Mouse (Mus musculus) C2C12 (cell line): ENCODE results near the gene Adh1. TPM values are rescaled to one million over a fixed set of nuclear protein-coding genes. Genes with fewer than 3 reads are reported as not detected.

ENCODE experiments used
- H3K27me3 ChIP-seq: one replicate; pipeline ENCODE4 v1.6.1; 2011; ENCODE audit not compliant: control insufficient read depth, insufficient read depth, insufficient read length
- H3K36me3 ChIP-seq: one replicate; pipeline ENCODE4 v1.6.1; 2011; ENCODE audit not compliant: control insufficient read depth, insufficient read depth
- H3K4me3 ChIP-seq: one replicate; pipeline ENCODE4 v1.5.1; 2011; ENCODE audit warnings: mild to moderate bottlenecking, control low read depth; ENCODE audit not compliant: poor library complexity, insufficient read depth, severe bottlenecking
- H3K79me2 ChIP-seq: one replicate; pipeline ENCODE4 v1.6.1; 2011; ENCODE audit not compliant: control insufficient read depth, insufficient read depth
- H3K79me3 ChIP-seq: one replicate; pipeline ENCODE4 v1.6.1; 2011; ENCODE audit warnings: low read depth, control low read depth
- H3ac ChIP-seq: one replicate; pipeline ENCODE3; 2011; ENCODE audit warnings: low read depth; ENCODE audit not compliant: control insufficient read depth, insufficient read length
- CEBPB ChIP-seq: IDR thresholded peaks from one replicate; pipeline ENCODE4 v1.6.1; 2011; ENCODE audit warnings: low read depth, mild to moderate bottlenecking, control low read depth, moderate library complexity
- CTCF ChIP-seq: IDR thresholded peaks from one replicate; pipeline ENCODE4 v1.5.1; 2011; ENCODE audit not compliant: control insufficient read depth, insufficient read depth, insufficient read length
- FOSL1 ChIP-seq: IDR thresholded peaks from one replicate; pipeline ENCODE4 v1.8.0; 2011; ENCODE audit warnings: mild to moderate bottlenecking, low read length; ENCODE audit not compliant: poor library complexity, insufficient read depth, severe bottlenecking
- MAX ChIP-seq: IDR thresholded peaks from one replicate; pipeline ENCODE4 v1.6.1; 2011; ENCODE audit warnings: mild to moderate bottlenecking, control low read depth
- MYOD1 ChIP-seq: IDR thresholded peaks from one replicate; pipeline ENCODE4 v1.6.1; 2011; ENCODE audit warnings: low read depth; ENCODE audit not compliant: control insufficient read depth, insufficient read length
- MYOG ChIP-seq: IDR thresholded peaks from one replicate; pipeline ENCODE4 v1.6.1; 2011; ENCODE audit not compliant: control insufficient read depth, insufficient read length; ENCODE audit errors: extremely low read depth
- USF1 ChIP-seq: IDR thresholded peaks from one replicate; pipeline ENCODE4 v1.6.1; 2011; ENCODE audit warnings: low read depth, mild to moderate bottlenecking, control low read depth, moderate library complexity
- polyA plus RNA-seq: library from polyadenylated mRNA; unstranded; fragments of >200 nt; fragmentation: generic; extraction: Trizol; gene quantifications from one replicate; pipeline ENCODE4 v1.2.1, GENCODE M21; 2012; ENCODE audit warnings: missing spikeins

Adh1 gene
- polyA plus RNA-seq, 1 experiment = 0.05 TPM

DNA sequence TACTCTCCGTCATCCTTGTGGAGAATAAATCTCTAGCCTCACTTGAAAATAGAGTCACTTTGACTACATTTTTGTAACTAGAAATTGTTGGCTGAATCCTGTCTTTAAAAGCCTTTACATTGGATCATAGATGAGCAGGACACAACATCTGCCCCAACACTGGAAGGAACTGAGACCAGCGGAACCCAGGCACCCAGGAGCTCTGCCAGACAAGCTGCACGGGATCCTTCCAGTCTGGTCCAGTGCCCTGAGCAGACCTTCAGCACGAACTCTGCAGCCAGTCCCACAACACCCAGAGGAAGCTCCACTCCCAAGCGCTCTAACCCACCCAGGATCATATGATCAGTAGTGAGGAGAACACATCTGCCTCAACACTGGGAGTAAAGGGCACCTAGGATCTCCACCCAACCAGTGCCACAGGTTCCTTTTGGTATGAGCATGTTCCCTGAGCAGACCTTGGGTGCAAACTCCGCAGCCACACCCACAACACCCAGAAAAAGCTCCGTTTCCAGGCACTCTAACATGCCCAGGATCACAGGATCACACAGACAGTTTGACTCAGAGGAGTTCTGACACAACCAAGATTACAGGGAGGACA lies 32.6 kb downstream of the Adh1 start:
- no peaks in the 10 kb centered on the region for H3K36me3 ChIP-seq
- peaks cover 15% of the 10 kb centered on the region for H3K27me3 ChIP-seq
- no peaks in the 10 kb centered on the region for H3K79me2 ChIP-seq
- no peak overlapping the region for H3K4me3 ChIP-seq
- TF ChIP-seq CEBPB = no peak
- TF ChIP-seq USF1 = no peak
- TF ChIP-seq CTCF = no peak
- TF ChIP-seq MYOG = no peak
- TF ChIP-seq FOSL1 = no peak
- TF ChIP-seq MAX = no peak
- TF ChIP-seq MYOD1 = no peak
- H3ac ChIP-seq = no peak overlapping the region
- no peaks in the 10 kb centered on the region for H3K79me3 ChIP-seq

GRCm38 (mm10) chr3:138300130-138300529 lies 39.3 kb downstream of the Adh1 start:
- Histone ChIP-seq H3K79me2 (no peaks in the 10 kb centered on the region), H3K79me3 (no peaks in the 10 kb centered on the region), H3K4me3 (no peak overlapping the region), H3K27me3 (no peaks in the 10 kb centered on the region), H3K36me3 (no peaks in the 10 kb centered on the region), H3ac (no peak overlapping the region)
- no peak for TF ChIP-seq CTCF
- TF ChIP-seq MAX = no peak
- TF ChIP-seq USF1 = no peak
- no peak for TF ChIP-seq FOSL1

DNA sequence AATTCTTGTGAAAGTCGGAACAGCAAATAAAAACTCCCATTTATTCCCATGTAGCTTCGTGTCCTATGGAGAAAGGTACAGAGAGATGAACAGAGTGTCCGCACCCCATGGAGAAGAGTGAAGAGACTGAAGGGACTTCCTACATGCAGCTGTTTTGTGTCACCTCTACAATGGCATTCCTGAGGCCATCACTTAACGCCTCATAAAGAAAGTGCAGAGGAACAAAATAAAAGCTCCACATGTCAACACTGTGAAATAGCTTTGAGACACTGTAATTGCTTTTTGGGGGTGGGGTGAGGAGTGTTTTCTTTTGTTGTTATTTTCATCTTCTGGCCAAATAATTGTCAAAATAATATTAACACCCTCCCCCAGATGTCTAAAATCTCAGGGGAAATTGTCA lies 41.9 kb downstream of the Adh1 start:
- H3ac ChIP-seq = no peak overlapping the region
- H3K79me2 ChIP-seq = no peaks in the 10 kb centered on the region
- H3K36me3 ChIP-seq = no peaks in the 10 kb centered on the region
- no peak overlapping the region for H3K4me3 ChIP-seq
- peaks cover 3% of the 10 kb centered on the region for H3K27me3 ChIP-seq
- H3K79me3 ChIP-seq = no peaks in the 10 kb centered on the region
- TF ChIP-seq CEBPB = no peak
- no peak for TF ChIP-seq CTCF
- TF ChIP-seq FOSL1 = no peak
- no peak for TF ChIP-seq MYOD1
- no peak for TF ChIP-seq MAX
- TF ChIP-seq MYOG = no peak
- no peak for TF ChIP-seq USF1

- H3K27me3 ChIP-seq = peaks cover 3% of the 10 kb centered on the region
Observed at GRCm38 (mm10) chr3:138303771-138304488, 43.1 kb downstream of the Adh1 start.

GRCm38 (mm10) chr3:138304489-138304871 lies 43.7 kb downstream of the Adh1 start:
- Histone ChIP-seq H3K79me2 (no peaks in the 10 kb centered on the region), H3K79me3 (no peaks in the 10 kb centered on the region), H3K4me3 (no peak overlapping the region), H3ac (no peak overlapping the region), H3K27me3 (peaks cover 3% of the 10 kb centered on the region), H3K36me3 (no peaks in the 10 kb centered on the region)
- no peak for TF ChIP-seq CEBPB
- no peak for TF ChIP-seq MYOG
- TF ChIP-seq CTCF = no peak
- no peak for TF ChIP-seq MYOD1
- no peak for TF ChIP-seq FOSL1
- TF ChIP-seq MAX = no peak
- TF ChIP-seq USF1 = no peak

More at GRCm38 (mm10) chr3:138303771-138304488, 43.1 kb downstream of the Adh1 start:
- H3K36me3 ChIP-seq = no peaks in the 10 kb centered on the region
- H3K4me3 ChIP-seq = no peak overlapping the region
- H3K79me2 ChIP-seq = no peaks in the 10 kb centered on the region
- TF ChIP-seq CEBPB (no peak), MYOD1 (no peak)
- H3K79me3 ChIP-seq = no peaks in the 10 kb centered on the region
- no peak overlapping the region for H3ac ChIP-seq
